Mouse (Mus musculus) CH12.LX (cell line): ENCODE data around the gene Atad1.

ENCODE experiments used
- CHD2 ChIP-seq: IDR thresholded peaks from 2 replicates; pipeline ENCODE4 v1.6.1; 2011; ENCODE audit warnings: low read length, improper control_type of control experiment
- CTCF ChIP-seq, 2 experiments: IDR thresholded peaks in 1 of 2; conservative IDR thresholded peaks in 1 of 2; 2 replicates each; pipeline ENCODE4 v1.5.1; 2011 to 2012; ENCODE audit warnings: low read depth in 2 of 2, low read length in 2 of 2, improper control_type of control experiment in 1 of 2, inconsistent platforms in 1 of 2, mild to moderate bottlenecking in 1 of 2, moderate library complexity in 1 of 2
- EP300 ChIP-seq: IDR thresholded peaks from 2 replicates; pipeline ENCODE4 v1.6.1; 2011; ENCODE audit warnings: low read length, improper control_type of control experiment
- MAX ChIP-seq: IDR thresholded peaks from 2 replicates; pipeline ENCODE4 v1.6.1; 2011; ENCODE audit warnings: low read length, improper control_type of control experiment
- NRF1 ChIP-seq: IDR thresholded peaks from 2 replicates; pipeline ENCODE4 v1.6.1; 2014; ENCODE audit warnings: low read depth, mild to moderate bottlenecking, inconsistent platforms, low read length, improper control_type of control experiment, moderate library complexity
- POLR2A ChIP-seq: IDR thresholded peaks from 2 replicates; pipeline ENCODE4 v1.6.1; 2011; ENCODE audit warnings: low read depth, mild to moderate bottlenecking, improper control_type of control experiment, low read length
- RCOR1 ChIP-seq: conservative IDR thresholded peaks from 2 replicates; pipeline ENCODE4 v1.6.1; 2012; ENCODE audit warnings: low read depth, mild to moderate bottlenecking, inconsistent platforms, low read length, improper control_type of control experiment
- SIN3A ChIP-seq: IDR thresholded peaks from 2 replicates; pipeline ENCODE4 v1.6.1; 2012; ENCODE audit warnings: low read length, improper control_type of control experiment, inconsistent platforms
- TCF12 ChIP-seq: IDR thresholded peaks from 2 replicates; pipeline ENCODE4 v1.6.1; 2014; ENCODE audit warnings: low read depth, mild to moderate bottlenecking, inconsistent platforms, low read length, improper control_type of control experiment
- UBTF ChIP-seq: IDR thresholded peaks from 2 replicates; pipeline ENCODE4 v1.6.1; 2012; ENCODE audit warnings: low read depth, mild to moderate bottlenecking, inconsistent platforms, low read length, improper control_type of control experiment, moderate library complexity

DNA sequence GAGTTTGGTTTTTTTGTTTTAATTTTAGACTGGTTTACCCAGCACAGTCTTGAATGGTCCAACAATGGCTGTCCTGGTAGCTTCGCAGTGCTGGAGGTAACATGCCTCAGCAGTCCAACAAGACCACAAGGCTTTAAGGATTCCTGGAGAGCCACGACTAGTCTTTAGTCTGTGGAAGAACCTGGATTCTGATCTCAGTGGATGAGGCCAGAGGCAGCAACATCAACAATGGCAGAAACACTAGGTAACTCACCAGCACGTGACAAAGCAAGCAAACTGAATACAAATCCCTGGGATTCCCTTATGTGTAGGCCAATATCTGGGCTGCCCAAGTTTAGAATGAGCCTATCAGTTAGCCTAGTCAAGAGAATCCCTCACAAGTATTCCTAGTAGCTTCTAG lies 26.1 kb downstream of the Atad1 start:
- TF ChIP-seq CTCF (conservative IDR thresholded peaks at IDR 0.05 in 1 of 2, IDR thresholded peaks at IDR 0.05 in 1 of 2; ENCODE audit: low read depth in 2 of 2, low read length in 2 of 2) = no peak
- TF ChIP-seq POLR2A = no peak
- no peak for TF ChIP-seq NRF1
- TF ChIP-seq EP300 = no peak
- TF ChIP-seq TCF12 = no peak
- TF ChIP-seq MAX = no peak
- no peak for TF ChIP-seq RCOR1
- no peak for TF ChIP-seq SIN3A
- no peak for TF ChIP-seq UBTF
- TF ChIP-seq CHD2 = no peak
